Mouse (Mus musculus): Measurements from ENCODE around the gene Fbp2. TPM values are rescaled to one million over a fixed set of nuclear protein-coding genes. Genes with fewer than 3 reads are reported as not detected.

The Fbp2 gene
- polyA plus RNA-seq, 1 experiment from 2014 or later = 474 TPM

DNA sequence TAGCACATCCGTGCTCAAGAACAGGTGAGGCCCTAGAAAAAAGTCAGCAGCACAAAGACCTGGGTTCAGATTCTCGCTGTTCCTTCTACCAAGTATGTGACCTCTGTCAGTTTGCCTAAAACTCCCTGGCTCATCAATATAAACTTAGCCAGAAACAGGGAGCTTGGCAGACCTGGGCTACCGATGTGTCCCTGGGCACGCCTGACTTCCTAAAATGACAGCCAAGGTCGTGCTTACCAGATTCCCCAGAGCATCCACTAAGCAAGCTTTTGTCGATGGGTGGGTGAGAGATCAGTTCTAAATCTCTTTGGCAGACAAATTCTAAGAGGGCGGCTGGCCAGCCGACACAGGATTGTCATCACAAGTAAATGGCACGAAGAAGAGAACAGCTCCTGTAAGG, 23.1 kb upstream of the Fbp2 start:
- no peaks in the 10 kb centered on the region for H3K27me3 ChIP-seq (replicated peaks; ENCODE audit: control insufficient read depth, insufficient read depth, low read length)
- H3K9me3 ChIP-seq (ENCODE audit: control insufficient read depth) = no peaks in the 10 kb centered on the region
- no peaks in the 10 kb centered on the region for H3K36me3 ChIP-seq (ENCODE audit: control insufficient read depth, insufficient read depth)
- H3K4me2 ChIP-seq (replicated peaks; ENCODE audit: low read depth) = no peak overlapping the region
- 84% methylated on average over 9 of the region's 9 CpGs for WGBS
- no peak for TF ChIP-seq CTCF (IDR thresholded peaks at IDR 0.05; ENCODE audit: low read depth)
- H3K27ac ChIP-seq (ENCODE audit: low read depth, low read length) = no peak overlapping the region
- no peak for ATAC-seq
- H3K9ac ChIP-seq (ENCODE audit: low read depth, low read length) = no peak overlapping the region
- no peak overlapping the region for H3K4me3 ChIP-seq (ENCODE audit: low read depth, low read length)
- H3K4me1 ChIP-seq (replicated peaks; ENCODE audit: control insufficient read depth, insufficient read depth, low read length) = no peaks in the 10 kb centered on the region

DNA sequence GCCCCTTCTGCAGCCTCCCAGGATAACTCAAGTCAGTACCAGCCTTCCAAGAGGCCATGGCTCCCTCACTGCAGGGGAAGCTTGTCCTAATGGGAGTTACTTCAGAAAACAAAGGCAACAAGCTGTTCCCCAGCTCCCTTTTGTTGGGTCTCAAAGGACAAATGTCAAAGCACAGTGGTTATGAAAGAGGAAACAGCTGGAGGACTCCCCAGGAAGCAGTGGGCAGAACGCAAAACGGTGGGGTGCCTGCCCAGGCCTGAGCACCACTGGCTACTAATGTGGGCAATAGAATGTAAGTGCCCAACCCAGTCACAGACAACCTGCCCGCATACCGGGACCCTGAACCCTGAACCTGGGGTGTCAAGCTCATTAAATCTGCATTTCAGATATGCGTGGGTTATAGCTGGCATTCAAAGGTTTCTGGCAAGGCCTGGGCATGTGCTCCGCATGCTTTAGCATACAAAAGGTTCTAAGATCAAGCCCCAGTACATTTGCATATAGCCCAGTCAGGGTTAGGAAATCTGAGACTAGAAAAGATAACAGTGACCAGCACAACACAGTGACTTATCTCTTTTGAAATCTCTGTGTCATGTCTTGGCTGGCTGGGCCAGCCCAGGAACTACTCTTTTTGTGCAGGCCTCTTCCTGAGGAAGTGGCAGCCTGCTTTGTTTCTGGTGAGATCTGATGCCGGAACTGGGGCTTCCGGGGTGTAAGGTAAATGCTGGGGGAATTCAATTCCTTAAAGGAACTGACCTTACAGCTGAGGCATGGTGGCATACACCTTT, 21.8 kb upstream of the Fbp2 start:
- no peaks in the 10 kb centered on the region for H3K36me3 ChIP-seq (ENCODE audit: control insufficient read depth, insufficient read depth)
- no peak overlapping the region for H3K4me3 ChIP-seq (ENCODE audit: low read depth, low read length)
- H3K27ac ChIP-seq (ENCODE audit: low read depth, low read length) = peak overlapping the region; percentile 31; the same call in 1 of the 2 replicates
- no peak for TF ChIP-seq CTCF (IDR thresholded peaks at IDR 0.05; ENCODE audit: low read depth)
- H3K9me3 ChIP-seq (ENCODE audit: control insufficient read depth) = no peaks in the 10 kb centered on the region
- no peak overlapping the region for H3K9ac ChIP-seq (ENCODE audit: low read depth, low read length)
- peak; percentile 64 for ATAC-seq
- H3K27me3 ChIP-seq (replicated peaks; ENCODE audit: control insufficient read depth, insufficient read depth, low read length) = no peaks in the 10 kb centered on the region
- H3K4me1 ChIP-seq (replicated peaks; ENCODE audit: control insufficient read depth, insufficient read depth, low read length) = no peaks in the 10 kb centered on the region
- H3K4me2 ChIP-seq (replicated peaks; ENCODE audit: low read depth) = no peak overlapping the region
- WGBS = 38% methylated on average over 8 of the region's 8 CpGs

DNA sequence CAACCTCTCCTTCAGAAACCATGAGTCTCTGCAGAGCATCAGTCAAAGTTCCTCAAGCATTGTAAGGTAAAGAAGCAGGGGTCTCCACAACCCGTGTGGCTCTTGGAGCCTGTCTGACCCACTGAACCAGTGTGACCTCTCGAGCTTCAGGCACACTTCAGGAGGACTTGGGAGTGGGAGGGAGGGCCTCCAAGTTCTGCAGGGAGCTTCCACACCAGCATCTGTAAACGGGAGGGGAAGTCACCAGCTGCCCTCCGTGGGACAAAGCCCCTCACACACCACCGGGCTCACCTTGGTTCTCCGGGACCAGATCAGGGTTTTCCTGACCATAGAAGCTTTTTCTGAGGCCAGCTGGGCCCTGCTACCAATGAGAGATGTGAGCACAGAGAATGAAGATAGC, 21.2 kb upstream of the Fbp2 start:
- H3K4me3 ChIP-seq (ENCODE audit: low read depth, low read length) = no peak overlapping the region
- H3K27me3 ChIP-seq (replicated peaks; ENCODE audit: control insufficient read depth, insufficient read depth, low read length) = no peaks in the 10 kb centered on the region
- TF ChIP-seq CTCF (IDR thresholded peaks at IDR 0.05; ENCODE audit: low read depth) = no peak
- H3K4me1 ChIP-seq (replicated peaks; ENCODE audit: control insufficient read depth, insufficient read depth, low read length) = no peaks in the 10 kb centered on the region
- ATAC-seq = no peak
- H3K27ac ChIP-seq (ENCODE audit: low read depth, low read length) = no peak overlapping the region
- no peaks in the 10 kb centered on the region for H3K9me3 ChIP-seq (ENCODE audit: control insufficient read depth)
- no peak overlapping the region for H3K9ac ChIP-seq (ENCODE audit: low read depth, low read length)
- 60% methylated on average over 6 of the region's 6 CpGs for WGBS
- H3K36me3 ChIP-seq (ENCODE audit: control insufficient read depth, insufficient read depth) = no peaks in the 10 kb centered on the region
- no peak overlapping the region for H3K4me2 ChIP-seq (replicated peaks; ENCODE audit: low read depth)

DNA sequence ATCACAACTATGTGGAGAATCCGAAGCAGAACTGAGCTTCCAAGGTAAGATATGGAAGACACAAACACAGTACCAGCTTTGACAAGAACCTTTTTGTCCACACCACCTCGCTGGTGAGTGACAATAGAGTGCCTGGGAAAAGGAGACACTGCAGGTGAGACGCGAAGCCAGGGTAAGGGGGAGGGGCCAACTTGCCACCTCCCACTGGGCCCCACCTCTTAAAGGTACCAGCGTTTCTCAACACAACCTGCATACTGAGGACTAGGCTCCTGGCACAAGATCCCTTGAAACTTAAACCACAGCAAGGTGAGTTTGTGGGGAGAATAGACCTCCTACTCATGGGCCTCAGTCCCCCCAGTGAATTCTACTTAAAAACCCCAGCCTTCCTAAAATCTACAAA, 19.0 kb upstream of the Fbp2 start:
- Histone ChIP-seq H3K4me3 (ENCODE audit: low read depth, low read length) (no peak overlapping the region), H3K27me3 (replicated peaks; ENCODE audit: control insufficient read depth, insufficient read depth, low read length) (no peaks in the 10 kb centered on the region), H3K27ac (ENCODE audit: low read depth, low read length) (no peak overlapping the region), H3K36me3 (ENCODE audit: control insufficient read depth, insufficient read depth) (peaks cover 7% of the 10 kb centered on the region; the same call in 1 of the 2 replicates), H3K4me1 (replicated peaks; ENCODE audit: control insufficient read depth, insufficient read depth, low read length) (no peaks in the 10 kb centered on the region), H3K9me3 (ENCODE audit: control insufficient read depth) (no peaks in the 10 kb centered on the region), H3K4me2 (replicated peaks; ENCODE audit: low read depth) (peak overlapping the region; percentile 38), H3K9ac (ENCODE audit: low read depth, low read length) (no peak overlapping the region)
- no peak for TF ChIP-seq CTCF (IDR thresholded peaks at IDR 0.05; ENCODE audit: low read depth)
- ATAC-seq = peak; percentile 70
- WGBS = 3% methylated on average over 5 of the region's 5 CpGs

DNA sequence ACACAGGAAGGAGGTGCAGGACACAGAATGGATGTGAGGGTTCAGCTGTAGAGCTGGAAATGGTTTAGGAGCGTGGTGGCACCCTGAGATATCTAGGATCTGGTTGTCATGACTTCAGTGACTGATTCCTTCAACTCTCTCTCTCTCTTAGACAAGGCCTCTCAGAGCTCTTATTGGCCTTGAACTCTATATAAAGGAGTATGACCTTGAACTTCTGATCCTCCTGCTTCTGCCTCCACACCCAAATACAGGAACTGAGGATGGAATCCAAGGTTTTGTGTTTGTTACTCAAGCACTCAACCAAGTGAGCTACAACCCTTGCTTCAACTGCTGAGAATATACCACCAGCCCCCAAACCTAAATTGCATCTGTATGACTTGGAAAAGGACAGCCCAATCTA, 17.9 kb upstream of the Fbp2 start:
- H3K4me2 ChIP-seq (replicated peaks; ENCODE audit: low read depth) = no peak overlapping the region
- no peaks in the 10 kb centered on the region for H3K27me3 ChIP-seq (replicated peaks; ENCODE audit: control insufficient read depth, insufficient read depth, low read length)
- no peak overlapping the region for H3K4me3 ChIP-seq (ENCODE audit: low read depth, low read length)
- peaks cover 8% of the 10 kb centered on the region; the same call in 1 of the 2 replicates for H3K36me3 ChIP-seq (ENCODE audit: control insufficient read depth, insufficient read depth)
- H3K9ac ChIP-seq (ENCODE audit: low read depth, low read length) = no peak overlapping the region
- H3K4me1 ChIP-seq (replicated peaks; ENCODE audit: control insufficient read depth, insufficient read depth, low read length) = no peaks in the 10 kb centered on the region
- H3K9me3 ChIP-seq (ENCODE audit: control insufficient read depth) = no peaks in the 10 kb centered on the region
- no peak overlapping the region for H3K27ac ChIP-seq (ENCODE audit: low read depth, low read length)
- WGBS = 79% methylated on average over 1 of the region's 1 CpGs
- ATAC-seq = no peak
- no peak for TF ChIP-seq CTCF (IDR thresholded peaks at IDR 0.05; ENCODE audit: low read depth)

DNA sequence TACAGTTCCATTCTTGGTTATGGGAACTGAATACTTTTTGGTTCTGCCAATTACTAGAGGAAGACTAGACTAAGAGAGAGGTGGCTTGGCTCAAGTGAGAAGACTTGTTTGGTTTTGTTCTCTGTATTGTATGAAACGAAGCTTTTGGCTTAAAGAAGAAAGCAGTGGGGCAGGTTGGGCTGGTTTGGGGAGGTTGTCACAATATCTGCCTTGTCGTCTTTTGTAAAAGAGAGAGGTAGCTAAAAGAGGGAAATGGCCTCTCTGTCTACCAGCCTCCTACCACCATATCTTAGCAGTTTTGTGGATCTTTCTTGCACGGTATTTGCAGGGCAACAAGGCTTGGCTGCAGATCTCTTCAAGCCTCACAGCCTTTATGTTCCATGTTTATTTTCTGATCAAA, 14.0 kb upstream of the Fbp2 start:
- 61% methylated on average over 3 of the region's 3 CpGs for WGBS
- Histone ChIP-seq H3K36me3 (ENCODE audit: control insufficient read depth, insufficient read depth) (peaks cover 8% of the 10 kb centered on the region; the same call in 1 of the 2 replicates), H3K4me3 (ENCODE audit: low read depth, low read length) (no peak overlapping the region), H3K9ac (ENCODE audit: low read depth, low read length) (no peak overlapping the region), H3K9me3 (ENCODE audit: control insufficient read depth) (no peaks in the 10 kb centered on the region), H3K27me3 (replicated peaks; ENCODE audit: control insufficient read depth, insufficient read depth, low read length) (no peaks in the 10 kb centered on the region), H3K4me1 (replicated peaks; ENCODE audit: control insufficient read depth, insufficient read depth, low read length) (no peaks in the 10 kb centered on the region), H3K27ac (ENCODE audit: low read depth, low read length) (no peak overlapping the region), H3K4me2 (replicated peaks; ENCODE audit: low read depth) (no peak overlapping the region)
- no peak for ATAC-seq
- TF ChIP-seq CTCF (IDR thresholded peaks at IDR 0.05; ENCODE audit: low read depth) = no peak

Measured in intestine, postnatal 0 days (tissue).